Mouse (Mus musculus): ENCODE measurements around the gene Cdkn1b. TPM values are rescaled to one million over a fixed set of nuclear protein-coding genes. Genes with fewer than 3 reads are reported as not detected.
A peak's percentile ranks its signal among the peaks of the same experiment; 100 is the strongest.

Gene Cdkn1b
- polyA plus RNA-seq (2012; rRNA removed) = 10.5 and 15.7 TPM in 2 replicates

DNA sequence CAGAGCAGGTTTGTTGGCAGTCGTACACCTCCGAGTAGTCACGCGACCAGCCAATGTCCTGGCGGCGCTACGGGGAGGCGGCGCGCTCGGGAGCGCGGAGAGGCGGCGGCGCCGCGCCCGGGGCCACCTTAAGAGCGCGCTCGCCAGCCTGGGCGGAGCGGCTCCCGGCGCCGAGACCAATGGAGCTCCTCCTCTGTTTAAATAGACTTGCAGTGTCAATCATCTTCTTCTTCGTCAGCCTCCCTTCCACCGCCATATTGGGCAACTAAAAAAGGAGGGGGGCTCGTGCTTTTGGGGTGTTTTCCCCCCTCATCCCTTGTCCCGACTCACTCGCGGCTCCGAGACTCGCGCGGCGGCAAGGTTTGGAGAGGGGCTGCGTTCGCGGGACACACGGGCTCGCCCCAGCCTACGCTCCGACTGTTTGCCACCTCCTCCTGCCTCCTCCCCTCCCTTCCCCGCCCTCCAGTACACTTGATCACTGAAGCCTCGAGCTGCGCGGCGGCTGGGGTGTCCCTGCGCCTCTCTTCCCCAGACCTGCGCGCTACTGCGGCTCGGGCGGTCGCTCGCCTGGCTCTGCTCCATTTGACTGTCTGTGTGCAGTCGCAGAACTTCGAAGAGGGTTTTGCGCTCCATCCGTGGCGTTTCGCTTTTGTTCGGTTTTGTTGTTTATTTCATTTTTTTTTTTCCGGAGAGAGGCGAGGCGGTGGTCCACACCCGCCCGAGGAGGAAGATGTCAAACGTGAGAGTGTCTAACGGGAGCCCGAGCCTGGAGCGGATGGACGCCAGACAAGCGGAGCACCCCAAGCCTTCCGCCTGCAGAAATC is at the start of gene Cdkn1b:
Cdkn1b (plus strand) TSS at position 212 of the 824 bp plus-strand sequence.
- WGBS = under 1% methylated on average over 77 of the region's 77 CpGs
- DNase-seq (ENCODE audit: low read depth, low spot score) = no peak

DNA sequence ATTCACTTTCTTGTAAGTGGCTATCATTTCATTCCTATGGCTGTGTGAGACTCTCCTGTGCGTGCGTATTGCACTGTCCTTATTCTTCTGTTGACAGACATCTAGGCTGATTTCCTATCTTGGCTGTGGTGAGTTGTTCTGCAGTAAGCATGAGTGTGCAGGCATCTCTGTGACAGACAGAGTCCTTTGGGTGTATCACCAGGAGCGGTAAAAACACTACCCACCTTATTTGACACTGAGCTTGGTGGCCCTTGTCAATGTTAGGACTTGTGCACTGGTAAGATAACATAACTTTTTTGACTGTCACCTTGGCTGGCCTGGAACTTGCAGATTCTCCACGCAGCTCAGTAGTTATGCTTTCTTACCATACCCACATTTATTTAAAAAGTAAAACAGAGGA is 49.3 kb upstream of the Cdkn1b start:
- WGBS = 93% methylated on average over 4 of the region's 4 CpGs

DNA sequence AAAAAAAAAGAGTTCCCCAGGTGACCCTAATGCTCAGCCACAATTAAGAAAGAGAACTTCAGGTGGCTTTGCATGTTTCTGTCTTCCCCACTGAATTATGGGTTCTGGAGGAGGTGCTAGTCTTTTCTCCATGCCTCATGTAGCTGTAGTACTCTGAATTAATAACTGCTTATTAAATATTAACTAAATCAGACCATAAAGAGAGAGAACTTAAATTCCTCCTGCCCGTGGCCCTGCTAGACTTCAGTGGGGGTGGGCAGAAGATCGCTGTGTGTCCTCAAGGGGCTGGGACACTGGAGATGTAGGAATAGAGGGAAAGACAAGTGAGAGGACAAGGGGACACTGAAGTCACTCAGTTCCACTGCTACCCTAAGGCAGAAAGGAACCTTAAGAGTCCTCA is 48.0 kb upstream of the Cdkn1b start:
- 66% methylated on average over 2 of the region's 2 CpGs for WGBS
- no peak for DNase-seq (ENCODE audit: low read depth, low spot score)

More for the DNA sequence above, 49.3 kb upstream of the Cdkn1b start:
- DNase-seq (ENCODE audit: low read depth, low spot score) = no peak

DNA sequence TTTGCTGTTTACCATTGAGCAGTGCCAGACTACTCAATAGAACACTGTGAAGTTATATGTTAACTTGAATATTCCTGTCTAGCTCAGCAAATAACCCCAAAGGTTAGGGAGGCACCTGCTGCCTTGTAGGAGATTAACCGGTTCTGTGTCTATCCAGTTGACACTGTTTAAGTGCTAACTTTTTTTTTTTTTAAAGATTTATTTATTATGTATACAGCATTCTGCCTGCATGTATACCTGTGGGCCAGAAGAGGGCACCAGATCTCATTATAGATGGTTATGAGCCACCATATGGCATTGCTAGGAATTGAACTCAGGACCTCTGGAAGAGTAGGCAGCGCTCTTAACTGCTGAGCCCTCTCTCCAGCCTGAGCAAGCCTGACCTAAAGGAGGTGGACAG is 47.2 kb upstream of the Cdkn1b start:
- 56% methylated on average over 2 of the region's 2 CpGs for WGBS
- no peak for DNase-seq (ENCODE audit: low read depth, low spot score)

DNA sequence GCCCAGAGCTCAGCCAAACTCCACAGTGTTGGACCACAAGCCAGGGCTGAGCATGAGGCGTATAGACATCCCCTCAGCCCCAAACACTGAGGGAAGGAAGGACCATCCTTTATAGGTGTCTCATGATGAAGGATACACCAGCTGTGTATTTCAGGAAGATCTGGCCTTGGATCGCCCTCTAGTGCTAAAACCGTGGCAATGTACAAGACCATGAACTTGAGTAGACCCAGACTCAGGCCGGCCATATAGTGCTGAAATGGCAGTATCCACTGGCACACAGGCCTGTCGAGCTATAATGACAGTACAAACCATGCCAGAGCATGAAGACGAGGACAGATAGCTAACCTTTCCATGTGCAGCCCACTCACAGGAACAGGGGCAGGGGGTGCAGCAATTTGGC is 43.4 kb upstream of the Cdkn1b start:
- 66% methylated on average over 6 of the region's 6 CpGs for WGBS
- DNase-seq (ENCODE audit: low read depth, low spot score) = no peak

DNA sequence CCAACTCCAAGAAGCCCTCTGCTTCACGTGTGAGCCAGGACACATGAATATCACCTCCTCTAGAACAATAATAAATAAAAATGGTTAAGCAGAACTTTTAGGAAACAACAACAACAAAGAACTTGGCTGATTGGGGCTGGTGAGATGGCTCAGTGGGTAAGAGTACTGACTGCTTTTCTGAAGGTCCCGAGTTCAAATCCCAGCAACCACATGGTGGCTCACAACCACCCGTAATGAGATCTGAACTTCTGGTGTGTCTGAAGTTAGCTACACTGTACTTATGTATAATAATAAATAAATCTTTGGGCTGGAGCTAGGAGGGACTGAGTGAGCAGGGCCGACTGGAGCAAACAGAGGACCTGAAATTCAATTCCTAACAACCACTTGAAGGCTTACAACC is 42.9 kb upstream of the Cdkn1b start:
- WGBS = 89% methylated on average over 4 of the region's 4 CpGs
- DNase-seq (ENCODE audit: low read depth, low spot score) = no peak

DNA sequence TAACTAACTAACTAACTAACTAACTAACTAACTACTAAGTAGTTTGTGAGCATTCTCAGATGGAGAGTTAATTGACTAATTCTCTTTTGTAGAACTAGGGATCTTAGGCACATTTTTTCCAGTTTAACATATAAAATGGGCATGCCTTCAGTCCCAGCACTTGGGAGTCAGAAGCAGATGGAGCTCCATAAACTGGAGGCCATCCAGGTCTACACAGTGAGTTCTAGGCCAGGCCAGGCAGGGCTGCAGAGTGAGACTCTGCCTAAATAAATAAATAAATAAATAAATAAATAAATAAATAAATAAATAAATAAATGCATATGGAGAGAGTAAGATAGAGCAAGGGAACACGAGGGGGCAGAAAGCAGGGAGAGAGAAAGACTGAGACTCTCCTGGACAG is 42.3 kb upstream of the Cdkn1b start:
- 85% methylated on average over 1 of the region's 1 CpGs for WGBS
- no peak for DNase-seq (ENCODE audit: low read depth, low spot score)

DNA sequence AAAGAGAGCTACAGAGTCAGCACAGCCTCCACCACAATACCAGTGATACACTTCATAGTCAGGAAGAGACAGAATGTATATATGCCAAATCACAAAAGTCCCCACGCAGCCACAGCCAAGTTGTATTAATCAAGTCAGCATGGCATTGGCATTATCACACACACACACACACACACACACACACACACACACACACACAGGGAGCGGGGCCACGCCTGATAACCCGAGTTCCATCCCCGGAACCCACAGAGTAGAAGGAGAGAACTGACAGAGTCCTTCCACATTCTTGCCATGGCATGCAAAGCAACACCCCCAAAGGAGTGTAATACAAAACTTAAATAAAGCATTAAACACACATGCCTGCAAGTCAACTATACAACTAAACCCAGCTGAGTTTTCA is 40.6 kb upstream of the Cdkn1b start:
- DNase-seq (ENCODE audit: low read depth, low spot score) = no peak
- WGBS = 85% methylated on average over 5 of the region's 5 CpGs

DNA sequence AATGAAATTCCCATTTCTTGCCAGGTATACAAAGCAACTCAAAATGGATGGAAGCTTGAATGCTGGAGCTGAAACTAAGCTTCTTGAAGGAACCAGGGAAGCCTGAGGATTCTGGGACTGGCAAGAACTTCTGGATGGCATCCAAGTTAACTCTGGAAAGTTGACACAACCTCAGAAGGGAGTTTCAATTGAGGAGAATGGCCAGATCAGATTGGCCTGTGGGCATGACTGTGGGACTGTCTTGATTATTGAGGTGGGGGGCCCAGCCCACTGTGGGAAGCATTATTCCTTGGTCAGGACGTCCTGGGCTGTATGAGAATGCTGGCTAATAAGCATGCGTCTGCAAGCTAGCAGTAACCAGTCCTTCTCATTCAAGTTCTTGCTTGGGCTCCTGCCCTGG is 40.2 kb upstream of the Cdkn1b start:
- DNase-seq (ENCODE audit: low read depth, low spot score) = no peak
- 79% methylated on average over 2 of the region's 2 CpGs for WGBS

DNA sequence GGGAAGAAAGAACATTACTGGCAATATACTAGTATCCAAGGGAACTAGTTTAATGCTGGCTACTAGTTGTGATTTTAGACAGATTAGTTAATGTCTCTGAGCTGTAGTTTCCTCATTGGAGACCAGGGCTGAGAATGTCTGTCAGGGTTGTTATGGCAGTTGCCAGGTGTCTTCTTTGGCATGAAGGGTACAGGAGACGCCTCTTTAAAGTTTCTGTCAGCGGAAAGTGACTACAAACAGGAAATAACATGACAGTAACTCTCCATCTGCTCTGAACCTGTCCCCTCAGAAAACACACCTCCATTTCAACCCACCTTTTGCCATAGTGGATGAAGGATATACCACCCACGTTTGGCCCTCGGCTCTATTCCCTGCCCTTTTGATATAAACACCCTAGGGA is 36.5 kb upstream of the Cdkn1b start:
- WGBS = 82% methylated on average over 4 of the region's 4 CpGs

DNA sequence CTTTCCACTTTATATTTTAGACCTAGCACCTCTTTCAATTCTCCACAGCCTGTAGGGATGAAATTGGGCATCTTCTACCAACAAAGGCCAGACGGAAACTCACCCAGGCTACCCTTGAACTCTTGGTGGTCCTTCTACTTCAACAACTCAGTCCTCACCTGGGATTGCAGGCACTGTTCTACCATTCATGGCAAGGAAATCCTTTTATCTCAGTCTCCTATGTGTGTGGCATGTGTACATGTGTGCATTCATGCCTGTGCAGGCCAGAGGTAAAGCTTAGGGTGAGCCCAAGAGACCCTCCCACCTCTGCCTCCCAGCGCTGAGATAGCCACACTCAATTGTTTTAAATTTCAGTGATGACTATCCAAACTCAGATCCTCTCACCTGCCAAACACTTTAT is 34.7 kb upstream of the Cdkn1b start:
- no peak for DNase-seq (ENCODE audit: low read depth, low spot score)
- WGBS = 93% methylated on average over 2 of the region's 2 CpGs

More for the DNA sequence above, 36.5 kb upstream of the Cdkn1b start:
- DNase-seq (ENCODE audit: low read depth, low spot score) = no peak

DNA sequence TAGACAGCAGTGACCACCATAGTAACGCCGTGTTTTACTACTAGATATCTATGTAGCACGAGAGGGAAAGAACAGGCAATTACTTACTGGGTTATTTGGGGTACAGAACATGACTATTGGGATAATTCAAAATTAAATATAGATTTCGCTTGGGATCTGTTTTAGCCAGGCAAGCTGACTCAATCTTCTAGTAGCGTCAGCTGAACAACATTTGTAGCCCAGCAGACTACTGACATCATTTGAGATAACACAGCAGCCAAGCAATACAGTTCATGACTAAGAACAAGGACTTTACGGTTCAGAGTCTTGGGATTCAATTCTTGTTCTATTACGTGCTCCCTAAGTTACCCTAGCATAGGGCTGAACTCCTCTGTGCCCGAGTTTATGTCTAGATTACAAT is 33.7 kb upstream of the Cdkn1b start:
- DNase-seq (ENCODE audit: low read depth, low spot score) = no peak
- 88% methylated on average over 8 of the region's 8 CpGs for WGBS

DNA sequence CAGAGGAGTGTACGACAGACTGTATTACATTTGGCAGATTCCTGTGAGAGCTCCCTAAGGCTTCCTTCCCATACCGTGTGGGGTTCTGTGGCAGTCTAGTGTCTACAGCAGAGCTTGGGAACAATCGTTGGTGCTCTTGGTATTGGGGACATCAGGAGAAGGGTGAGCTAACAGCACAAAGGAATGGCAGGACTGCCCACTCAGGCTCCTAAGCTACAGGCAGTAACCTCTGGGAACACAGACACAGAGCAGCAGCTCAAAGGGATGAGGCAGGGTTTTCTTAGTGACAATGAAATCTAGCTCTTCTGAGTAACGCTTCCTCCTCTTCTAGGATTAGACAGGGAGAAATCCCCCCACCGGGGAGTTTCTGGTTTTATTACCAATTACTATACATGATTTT is 33.2 kb upstream of the Cdkn1b start:
- no peak for DNase-seq (ENCODE audit: low read depth, low spot score)
- 69% methylated on average over 5 of the region's 5 CpGs for WGBS

DNA sequence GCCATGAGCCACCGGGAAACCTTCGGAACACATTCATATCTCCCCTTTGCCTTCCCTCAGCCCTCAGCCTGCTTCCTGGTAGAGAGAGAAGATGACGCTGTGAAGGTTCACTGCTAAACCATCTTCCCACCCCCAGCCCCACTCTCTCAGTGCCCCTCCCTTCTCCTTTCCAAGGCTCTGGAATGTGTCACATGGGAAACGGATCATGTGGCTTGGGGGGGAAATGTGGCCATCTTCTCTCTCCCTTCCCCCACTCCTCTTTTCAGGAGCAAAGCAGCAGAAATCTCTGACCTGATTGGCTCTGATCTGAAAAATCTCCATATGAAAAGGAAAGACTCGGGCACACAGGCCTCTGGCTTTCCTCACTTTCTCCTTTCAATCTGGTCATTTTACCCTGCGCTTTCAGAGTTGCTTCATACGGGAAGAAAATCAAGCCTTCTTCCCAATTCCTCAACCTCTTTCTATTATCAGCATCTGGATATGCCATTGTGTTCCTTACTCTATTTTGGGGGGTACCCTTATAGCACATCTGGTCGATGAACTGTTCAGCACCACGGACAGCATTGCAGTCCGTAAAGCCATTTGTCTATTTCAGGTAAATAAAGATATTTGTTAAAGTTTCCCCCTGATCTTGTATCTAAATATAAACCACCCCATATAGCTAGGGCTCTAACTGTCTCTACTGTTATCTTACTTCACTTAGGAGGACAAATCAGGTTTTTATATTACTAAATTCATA is 32.3 kb upstream of the Cdkn1b start:
- no peak for DNase-seq (ENCODE audit: low read depth, low spot score)
- 45% methylated on average over 10 of the region's 10 CpGs for WGBS

DNA sequence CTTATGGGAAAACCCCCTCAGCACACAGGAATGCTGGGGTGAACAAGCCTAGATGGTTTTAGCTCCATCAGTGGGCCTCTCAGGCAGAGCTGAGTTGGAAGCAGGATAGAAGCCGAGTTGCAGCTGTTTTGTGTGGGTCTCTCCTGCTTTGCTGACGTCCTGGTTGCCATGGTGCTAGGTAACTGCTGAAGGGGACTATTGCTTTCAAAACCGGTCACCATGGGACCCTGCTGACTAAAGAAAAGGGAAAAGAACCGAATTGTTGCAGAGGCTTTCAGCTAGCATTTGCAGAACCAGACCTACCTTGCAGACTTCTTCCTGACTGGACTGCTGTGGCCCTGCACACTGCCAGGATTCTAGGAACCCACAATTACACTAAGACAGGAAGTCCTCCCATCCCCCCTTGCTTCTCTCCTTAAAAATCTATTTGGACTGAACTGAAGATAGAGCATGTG is 31.6 kb upstream of the Cdkn1b start:
- WGBS = 36% methylated on average over 4 of the region's 4 CpGs
- no peak for DNase-seq (ENCODE audit: low read depth, low spot score)

DNA sequence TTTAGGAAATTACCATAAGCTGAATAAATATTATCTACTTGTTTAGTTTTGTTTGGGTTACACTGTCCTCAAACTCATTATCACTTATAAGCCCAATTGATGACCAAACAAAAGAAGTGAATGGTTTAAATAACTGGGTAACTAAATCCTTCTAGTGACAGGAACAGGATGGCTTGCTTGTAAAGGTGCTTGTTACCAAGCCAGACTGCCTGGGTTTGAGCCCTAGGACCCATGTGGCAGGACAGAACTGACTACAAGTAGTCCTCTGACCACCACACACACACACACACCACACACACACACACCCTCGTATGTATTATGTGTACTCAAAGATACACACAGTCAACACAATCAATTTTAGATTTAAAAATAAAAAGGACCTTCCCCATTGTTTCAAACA is 30.4 kb upstream of the Cdkn1b start:
- WGBS = 76% methylated on average over 1 of the region's 1 CpGs
- no peak for DNase-seq (ENCODE audit: low read depth, low spot score)

DNA sequence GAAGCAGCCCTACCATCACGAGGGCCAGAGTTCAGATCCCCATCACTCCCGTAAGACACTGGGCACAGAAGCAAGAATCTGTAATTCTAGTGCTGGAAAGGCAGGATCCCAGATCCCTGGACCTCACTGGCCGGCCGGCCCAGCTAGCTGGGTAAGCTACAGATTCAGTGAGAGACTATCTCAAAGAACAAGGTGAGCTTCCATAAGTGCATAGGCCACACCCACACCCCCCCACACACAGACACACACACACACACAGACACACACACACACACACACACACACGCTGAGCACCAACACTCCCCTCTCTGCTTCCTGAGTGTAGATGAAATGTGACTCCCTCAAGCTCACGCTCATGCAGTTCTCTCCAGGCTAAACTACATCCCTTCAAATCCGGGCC is 29.8 kb upstream of the Cdkn1b start:
- no peak for DNase-seq (ENCODE audit: low read depth, low spot score)
- WGBS = 85% methylated on average over 7 of the region's 7 CpGs

DNA sequence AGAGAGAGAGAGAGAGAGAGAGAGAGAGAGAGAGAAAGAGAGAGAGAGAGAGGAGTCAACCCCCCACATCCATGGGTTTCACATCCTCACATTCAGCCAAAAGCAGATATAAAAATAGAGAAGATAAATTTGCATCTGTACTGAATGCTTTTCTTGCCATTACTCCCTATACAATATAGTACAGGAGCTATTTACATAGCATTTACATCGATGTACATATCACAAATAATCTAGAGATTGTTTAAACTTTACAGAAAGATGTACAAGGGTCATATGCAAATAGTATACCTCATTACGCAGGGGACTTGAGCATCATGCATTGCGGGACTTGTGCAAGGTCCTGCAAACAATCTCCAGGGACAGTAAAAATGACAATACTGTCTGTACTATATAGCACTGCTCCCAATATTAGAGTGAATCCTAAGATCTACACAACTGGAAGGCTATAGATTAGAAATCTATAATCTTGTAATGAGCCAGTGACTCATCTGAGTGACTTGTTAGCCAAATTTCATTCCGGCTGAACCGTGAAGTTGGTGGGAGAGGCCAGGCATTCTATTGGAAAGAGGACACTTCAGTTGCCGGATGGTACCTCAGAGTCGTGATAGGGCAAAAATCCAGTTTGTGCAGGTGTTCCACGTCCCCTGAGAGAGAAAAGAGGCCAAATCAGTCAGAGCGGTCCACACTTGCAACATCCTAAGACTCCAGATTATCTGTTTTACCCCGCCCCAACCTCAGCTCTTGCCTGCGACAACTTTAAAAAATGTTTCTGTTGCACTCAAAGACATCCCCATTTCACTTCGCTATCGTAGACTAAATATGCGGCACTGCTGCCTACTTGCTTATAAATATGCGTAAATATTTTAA is 23.4 kb upstream of the Cdkn1b start:
- DNase-seq (ENCODE audit: low read depth, low spot score) = peak; percentile 7
- 8% methylated on average over 15 of the region's 15 CpGs for WGBS

DNA sequence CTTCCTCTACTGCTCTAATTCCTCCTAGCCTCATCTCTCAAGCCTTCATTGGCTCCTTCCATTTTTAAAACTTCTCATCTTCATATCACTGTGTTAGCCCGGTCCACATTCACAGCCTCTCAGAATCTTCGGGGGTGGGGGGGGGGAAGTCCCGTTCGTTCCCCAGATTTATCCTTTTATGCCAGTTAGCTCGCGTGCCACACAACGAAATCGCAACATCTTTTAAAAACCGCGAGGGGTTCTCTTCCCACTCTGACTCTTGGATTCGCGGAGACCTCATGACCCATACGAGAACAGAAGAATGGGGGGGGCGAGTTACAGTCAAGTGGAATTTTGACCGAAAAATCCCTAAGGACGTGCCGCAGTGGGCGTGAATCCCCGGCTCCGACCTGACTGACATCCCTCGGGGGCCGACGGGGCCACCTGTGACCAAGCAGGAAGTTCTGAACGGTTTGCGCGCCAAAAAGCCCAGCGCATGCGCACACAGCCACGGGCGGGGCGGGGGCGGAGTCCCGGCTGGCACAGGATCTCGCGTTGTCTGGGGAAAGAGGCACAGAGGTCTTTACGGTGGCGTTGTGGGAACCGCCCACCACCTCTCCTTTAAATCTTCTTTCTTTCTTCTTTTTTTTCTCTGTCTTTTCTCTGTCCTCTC is 22.6 kb upstream of the Cdkn1b start:
- DNase-seq (ENCODE audit: low read depth, low spot score) = peak; percentile 73
- under 1% methylated on average over 38 of the region's 38 CpGs for WGBS

All from large intestine, adult 2 months (tissue).